Mouse (Mus musculus): ENCODE data around the gene Trim39. TPM values are rescaled to one million over a fixed set of nuclear protein-coding genes. Genes with fewer than 3 reads are reported as not detected.

Trim39 gene
- polyA plus RNA-seq, 1 experiment = not detected

GRCm38 (mm10) chr17:36274776-36275175, 2.7 kb upstream of the Trim39 start:
- Histone ChIP-seq H3K4me1 (ENCODE audit: control insufficient read depth, insufficient read depth, low read length) (peaks cover 16% of the 10 kb centered on the region), H3K27ac (ENCODE audit: insufficient read depth, low read depth, low read length) (no peak overlapping the region), H3K4me3 (ENCODE audit: insufficient read depth, low read depth, low read length) (no peak overlapping the region)
- TF ChIP-seq CTCF (IDR thresholded peaks at IDR 0.05; ENCODE audit: insufficient read depth, low read depth, low read length) (no peak), POLR2A (IDR thresholded peaks at IDR 0.05; ENCODE audit: insufficient read depth, low read depth, low read length) (no peak)
- WGBS = 83% methylated on average over 4 of the region's 4 CpGs

DNA sequence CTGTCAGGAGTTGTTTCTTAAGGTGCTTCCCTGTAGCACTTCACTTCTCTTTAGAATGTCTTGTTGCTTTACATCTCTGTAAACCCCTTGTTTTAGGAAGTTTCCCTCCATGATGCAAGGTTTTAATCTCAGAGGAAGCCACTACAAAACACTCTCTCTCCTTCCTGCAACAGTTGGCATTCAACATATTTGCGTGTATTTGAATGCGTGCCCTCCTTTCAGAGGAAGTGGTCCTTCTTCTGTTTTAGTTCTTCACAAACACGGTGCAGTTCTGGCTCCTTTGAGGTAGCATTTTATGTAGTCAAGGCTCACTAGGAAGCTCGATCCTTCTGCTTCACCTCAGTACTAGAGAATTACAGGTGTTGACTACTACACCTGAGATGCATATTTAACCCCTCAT, 1.7 kb upstream of the Trim39 start:
- TF ChIP-seq CTCF (IDR thresholded peaks at IDR 0.05; ENCODE audit: insufficient read depth, low read depth, low read length) (no peak), POLR2A (IDR thresholded peaks at IDR 0.05; ENCODE audit: insufficient read depth, low read depth, low read length) (no peak)
- 69% methylated on average over 4 of the region's 4 CpGs for WGBS
- no peak overlapping the region for H3K4me3 ChIP-seq (ENCODE audit: insufficient read depth, low read depth, low read length)
- H3K27ac ChIP-seq (ENCODE audit: insufficient read depth, low read depth, low read length) = no peak overlapping the region
- peaks cover 16% of the 10 kb centered on the region for H3K4me1 ChIP-seq (ENCODE audit: control insufficient read depth, insufficient read depth, low read length)

DNA sequence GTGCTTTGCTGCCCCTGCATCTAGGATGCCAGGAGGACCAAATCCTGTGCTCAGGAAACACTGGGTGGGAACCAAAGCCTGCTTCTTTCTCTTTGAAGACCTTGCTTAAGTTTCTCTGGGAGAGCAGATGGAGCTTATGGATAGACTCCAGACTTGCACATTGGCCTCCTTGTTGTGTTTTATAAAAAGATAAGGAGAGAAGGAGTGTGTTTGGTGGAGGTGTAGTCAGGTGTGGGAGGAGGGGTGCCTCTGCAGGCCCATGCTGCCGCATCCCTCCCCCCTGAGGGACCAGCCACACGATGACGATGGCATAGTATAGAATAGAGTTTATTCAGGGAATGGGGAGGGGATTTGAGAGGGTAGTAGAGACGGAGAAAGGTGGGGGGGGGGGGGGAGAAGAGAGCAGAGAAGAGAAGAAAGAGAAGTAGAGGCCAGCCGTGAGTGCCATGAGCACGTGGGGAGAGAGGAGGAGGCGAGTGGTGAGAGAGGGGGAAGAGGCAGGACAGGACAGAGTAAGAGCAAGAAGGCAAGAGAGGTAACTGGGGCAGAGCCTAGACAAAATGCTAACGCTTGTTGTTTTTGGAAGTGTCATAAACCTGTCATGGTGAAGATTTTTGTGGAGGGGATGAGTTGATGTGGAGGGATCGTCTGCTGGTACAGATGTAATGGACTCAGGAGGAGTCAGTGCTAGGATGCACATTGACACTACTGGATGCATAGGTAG, 758 bp upstream of the Trim39 start:
- 67% methylated on average over 9 of the region's 9 CpGs for WGBS
- H3K4me1 ChIP-seq (ENCODE audit: control insufficient read depth, insufficient read depth, low read length) = peaks cover 16% of the 10 kb centered on the region
- H3K4me3 ChIP-seq (ENCODE audit: insufficient read depth, low read depth, low read length) = peak overlapping the region; percentile 81
- TF ChIP-seq POLR2A (IDR thresholded peaks at IDR 0.05; ENCODE audit: insufficient read depth, low read depth, low read length) (no peak), CTCF (IDR thresholded peaks at IDR 0.05; ENCODE audit: insufficient read depth, low read depth, low read length) (no peak)
- no peak overlapping the region for H3K27ac ChIP-seq (ENCODE audit: insufficient read depth, low read depth, low read length)

DNA sequence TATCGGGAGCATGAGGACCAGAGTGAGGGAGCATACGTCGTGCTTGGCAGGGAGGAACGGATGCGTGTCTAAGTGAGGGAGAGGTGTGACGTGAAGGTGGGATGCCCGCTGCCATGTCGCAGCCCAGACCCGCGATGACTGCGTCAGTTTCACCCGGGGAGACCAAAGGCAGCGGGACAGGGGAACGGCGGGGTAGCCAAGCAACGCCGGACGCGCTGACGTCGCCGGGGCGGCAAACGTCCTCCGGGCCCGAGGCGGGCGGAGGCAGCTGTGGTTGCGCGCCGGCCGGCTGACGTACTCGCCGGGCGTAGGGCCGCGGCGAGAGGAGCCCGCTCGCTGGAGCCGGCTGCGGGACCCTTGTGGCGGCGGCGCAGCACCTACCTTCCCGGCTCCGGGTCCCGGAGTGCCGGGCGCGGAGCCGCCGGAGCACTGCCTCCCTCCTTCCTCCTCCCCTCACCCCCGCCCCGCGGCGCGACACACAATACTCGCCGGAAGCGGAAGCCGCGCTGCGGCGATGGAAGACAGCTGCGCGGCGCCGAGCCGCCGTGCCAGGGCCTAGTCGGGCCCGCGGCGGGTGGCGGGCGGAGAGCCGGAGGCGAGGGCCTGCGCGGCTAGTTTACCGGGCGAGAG, 976 bp downstream of the Trim39 start:
- under 1% methylated on average over 80 of the region's 84 CpGs for WGBS
- TF ChIP-seq CTCF (IDR thresholded peaks at IDR 0.05; ENCODE audit: insufficient read depth, low read depth, low read length) (no peak), POLR2A (IDR thresholded peaks at IDR 0.05; ENCODE audit: insufficient read depth, low read depth, low read length) (peak; percentile 87)
- H3K4me1 ChIP-seq (ENCODE audit: control insufficient read depth, insufficient read depth, low read length) = peaks cover 16% of the 10 kb centered on the region
- peak overlapping the region; percentile 81 for H3K4me3 ChIP-seq (ENCODE audit: insufficient read depth, low read depth, low read length)
- H3K27ac ChIP-seq (ENCODE audit: insufficient read depth, low read depth, low read length) = peak overlapping the region; percentile 91

DNA sequence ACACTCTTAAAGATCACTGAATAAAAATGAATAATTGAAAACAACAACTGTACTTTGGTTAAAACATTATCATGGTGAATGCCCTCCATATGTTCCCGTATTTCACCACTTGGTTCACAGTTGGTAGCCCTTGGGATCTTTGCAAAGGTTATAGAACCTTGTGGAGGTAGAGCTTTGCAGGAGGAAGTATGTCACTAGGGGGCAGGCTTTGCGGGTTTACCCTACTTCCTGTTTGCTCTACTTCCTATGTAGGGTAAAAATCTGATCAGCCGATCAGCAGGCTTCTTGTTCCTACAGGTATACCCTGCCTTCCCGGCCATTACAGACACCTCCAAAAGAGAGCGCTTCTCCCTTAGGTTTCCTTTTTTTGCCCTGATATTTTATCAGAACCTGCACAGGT, 6.2 kb downstream of the Trim39 start:
- Histone ChIP-seq H3K4me3 (ENCODE audit: insufficient read depth, low read depth, low read length) (no peak overlapping the region), H3K27ac (ENCODE audit: insufficient read depth, low read depth, low read length) (no peak overlapping the region), H3K4me1 (ENCODE audit: control insufficient read depth, insufficient read depth, low read length) (no peaks in the 10 kb centered on the region)
- WGBS = 74% methylated on average over 5 of the region's 5 CpGs
- TF ChIP-seq CTCF (IDR thresholded peaks at IDR 0.05; ENCODE audit: insufficient read depth, low read depth, low read length) (no peak), POLR2A (IDR thresholded peaks at IDR 0.05; ENCODE audit: insufficient read depth, low read depth, low read length) (no peak)

- 85% methylated on average over 3 of the region's 3 CpGs for WGBS
- no peak for TF ChIP-seq POLR2A (IDR thresholded peaks at IDR 0.05; ENCODE audit: insufficient read depth, low read depth, low read length)
- no peak for TF ChIP-seq CTCF (IDR thresholded peaks at IDR 0.05; ENCODE audit: insufficient read depth, low read depth, low read length)
- no peaks in the 10 kb centered on the region for H3K4me1 ChIP-seq (ENCODE audit: control insufficient read depth, insufficient read depth, low read length)
- no peak overlapping the region for H3K27ac ChIP-seq (ENCODE audit: insufficient read depth, low read depth, low read length)
- no peak overlapping the region for H3K4me3 ChIP-seq (ENCODE audit: insufficient read depth, low read depth, low read length)
Observed at GRCm38 (mm10) chr17:36264273-36264925, 7.6 kb downstream of the Trim39 start.

DNA sequence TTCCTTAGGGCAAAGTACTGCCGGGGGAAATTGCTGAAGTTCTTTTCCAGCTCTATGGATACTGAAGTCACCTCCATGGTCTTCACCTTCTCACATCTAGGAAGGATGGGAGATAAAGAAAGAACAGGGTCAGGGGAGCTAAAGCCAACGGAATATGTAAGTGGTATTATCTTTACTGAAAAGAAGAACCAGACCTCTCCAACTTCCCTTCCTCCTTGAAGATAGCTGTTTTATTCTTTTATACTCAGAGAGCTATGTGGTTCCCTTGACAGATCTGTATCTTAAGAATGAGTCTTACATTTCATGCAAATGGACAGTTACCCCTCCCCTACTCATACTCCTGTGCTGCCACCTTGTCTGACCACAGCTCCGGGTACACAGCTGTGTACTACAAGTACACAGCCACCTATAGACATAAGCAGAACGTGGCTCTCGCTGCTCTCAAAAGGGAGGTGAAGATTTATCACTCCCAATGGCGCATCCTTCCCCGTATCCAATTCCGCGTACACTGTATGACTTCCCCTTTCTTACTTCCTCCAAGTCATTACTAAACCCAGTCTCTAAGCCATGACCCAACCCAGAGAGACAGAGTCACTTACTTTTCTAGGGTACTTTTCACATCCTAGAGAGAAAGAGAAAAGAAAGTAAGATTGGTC, 10.4 kb downstream of the Trim39 start:
- TF ChIP-seq CTCF (IDR thresholded peaks at IDR 0.05; ENCODE audit: insufficient read depth, low read depth, low read length) = no peak
- no peak for TF ChIP-seq POLR2A (IDR thresholded peaks at IDR 0.05; ENCODE audit: insufficient read depth, low read depth, low read length)
- Histone ChIP-seq H3K4me1 (ENCODE audit: control insufficient read depth, insufficient read depth, low read length) (no peaks in the 10 kb centered on the region), H3K27ac (ENCODE audit: insufficient read depth, low read depth, low read length) (no peak overlapping the region), H3K4me3 (ENCODE audit: insufficient read depth, low read depth, low read length) (no peak overlapping the region)
- 93% methylated on average over 9 of the region's 9 CpGs for WGBS

DNA sequence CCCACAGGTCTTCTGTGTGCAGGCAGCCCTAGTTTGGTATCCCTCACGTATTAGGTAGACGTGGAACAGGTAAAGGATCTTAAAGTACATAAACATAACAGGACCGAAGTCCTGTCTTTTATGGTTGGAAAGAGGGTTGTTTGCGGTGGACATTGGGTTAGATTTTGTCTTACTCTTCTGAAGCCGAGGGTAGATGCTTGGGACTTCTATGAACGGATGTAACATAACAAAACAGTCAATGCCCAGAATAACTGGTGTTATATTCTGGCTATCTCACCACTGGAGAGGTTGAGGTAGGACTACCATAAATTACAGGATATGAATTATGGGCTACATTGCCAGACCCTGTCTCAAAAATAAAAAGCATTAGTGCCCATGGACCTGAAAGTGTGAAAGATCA, 14.1 kb downstream of the Trim39 start, which contains the start of gene Rpp21:
Gene Rpp21 (minus strand): TSS at position 101 of the 400 bp plus-strand sequence.
- H3K4me3 ChIP-seq (ENCODE audit: insufficient read depth, low read depth, low read length) = peak within 1 kb of the TSS; percentile 84
- H3K4me1 ChIP-seq (ENCODE audit: control insufficient read depth, insufficient read depth, low read length) = no peaks in the 10 kb centered on the region
- no peak for TF ChIP-seq CTCF (IDR thresholded peaks at IDR 0.05; ENCODE audit: insufficient read depth, low read depth, low read length)
- no peak for TF ChIP-seq POLR2A (IDR thresholded peaks at IDR 0.05; ENCODE audit: insufficient read depth, low read depth, low read length)
- H3K27ac ChIP-seq (ENCODE audit: insufficient read depth, low read depth, low read length) = peak within 1 kb of the TSS; percentile 63; the same call in 1 of the 2 replicates
- WGBS = 42% methylated on average over 6 of the region's 6 CpGs
